Mouse (Mus musculus) stomach, embryonic 16.5 days (tissue): ENCODE results near the gene Gm9964. TPM values are rescaled to one million over a fixed set of nuclear protein-coding genes. Genes with fewer than 3 reads are reported as not detected.

Source experiments
- ATAC-seq: fragments of 200-750 bp; cut with Nextera tagmentation; 2 replicates; pipeline ENCODE4 v1.8.0; 2017; ENCODE audit warnings: moderate number of reproducible peaks, moderate TSS enrichment; ENCODE audit not compliant: insufficient read depth, low FRiP score
- H3K27ac ChIP-seq: fragments of 300-500 bp; sonication (generic); 2 replicates; pipeline ENCODE4 v1.5.1; 2014; ENCODE audit warnings: low read length
- H3K27me3 ChIP-seq: fragments of 300-500 bp; sonication (generic); 2 replicates; pipeline ENCODE4 v1.6.1; 2014; ENCODE audit warnings: low read length, control low read depth, mixed read lengths; ENCODE audit not compliant: control insufficient read depth, insufficient read depth
- H3K36me3 ChIP-seq: fragments of 300-500 bp; sonication (generic); 2 replicates; pipeline ENCODE4 v1.6.1; 2014; ENCODE audit warnings: low read length; ENCODE audit not compliant: control insufficient read depth, insufficient read depth
- H3K4me1 ChIP-seq: fragments of 300-500 bp; sonication (generic); 2 replicates; pipeline ENCODE4 v1.6.1; 2014; ENCODE audit warnings: low read length, control low read depth, mixed read lengths; ENCODE audit not compliant: control insufficient read depth, insufficient read depth
- H3K4me2 ChIP-seq: fragments of 300-500 bp; sonication (generic); 2 replicates; pipeline ENCODE4 v1.6.1; 2014; ENCODE audit warnings: low read depth, low read length, mixed read lengths
- H3K4me3 ChIP-seq: fragments of 300-500 bp; sonication (generic); replicated peaks from 2 replicates; pipeline ENCODE4 v1.5.1; 2014; ENCODE audit warnings: mild to moderate bottlenecking, low read length
- H3K9ac ChIP-seq: fragments of 300-500 bp; sonication (generic); 2 replicates; pipeline ENCODE4 v1.6.1; 2014; ENCODE audit warnings: low read length
- H3K9me3 ChIP-seq: fragments of 300-500 bp; sonication (generic); replicated peaks from 2 replicates; pipeline ENCODE4 v1.6.1; 2016; ENCODE audit warnings: low read length, control low read depth; ENCODE audit not compliant: control insufficient read depth
- WGBS: fragments of 180-500 bp; shearing (Covaris S2); extraction: QIAGEN DNeasy Blood & Tissue Kit; methylation state at CpG from one replicate; pipeline ENCODE4 v1.1.7; 2014; 5-methylcytosine and 5-hydroxymethylcytosine counted together
- polyA plus RNA-seq: library from polyadenylated mRNA; unstranded; fragments of >200 nt; fragmentation: Nextera tagmentation; extraction: Ambion mirVana; gene quantifications from 2 replicates; pipeline ENCODE4 v1.2.1, GENCODE M21; 2015

The Gm9964 gene
- polyA plus RNA-seq, 1 experiment from 2014 or later, result not detected

- no peak for ATAC-seq
- H3K27me3 ChIP-seq, result no peaks in the 10 kb centered on the region
- 25% methylated on average over 4 of the region's 4 CpGs for WGBS
- no peak overlapping the region for H3K27ac ChIP-seq
- H3K4me1 ChIP-seq, result no peaks in the 10 kb centered on the region
- no peak overlapping the region for H3K4me3 ChIP-seq
- H3K36me3 ChIP-seq, result no peaks in the 10 kb centered on the region
- H3K9ac ChIP-seq, result no peak overlapping the region
- no peaks in the 10 kb centered on the region for H3K9me3 ChIP-seq
- H3K4me2 ChIP-seq, result no peak overlapping the region
Measured at GRCm38 (mm10) chr11:79327106-79327505, 30.4 kb upstream of the Gm9964 start.

DNA sequence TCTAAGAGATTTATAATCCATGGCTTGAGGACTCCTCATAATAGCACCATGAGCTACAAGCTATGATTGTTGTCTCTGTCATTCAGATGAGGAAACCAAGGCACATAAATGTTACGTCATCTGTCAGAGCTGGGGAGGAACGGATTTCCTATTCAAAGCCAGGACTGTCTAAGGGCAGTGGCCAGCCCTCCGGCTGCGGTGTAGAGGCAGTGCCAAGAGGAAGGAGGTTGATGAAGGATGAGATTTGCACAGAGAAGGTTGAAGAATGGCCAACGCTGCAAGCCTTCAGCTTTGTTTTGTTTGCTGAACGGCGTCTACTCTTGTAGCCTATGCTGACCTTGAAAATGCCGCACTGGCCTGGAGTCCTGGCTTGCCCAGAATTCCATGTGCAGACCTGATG lies 29.0 kb upstream of the Gm9964 start:
- Histone ChIP-seq H3K27ac (no peak overlapping the region), H3K4me1 (no peaks in the 10 kb centered on the region), H3K36me3 (no peaks in the 10 kb centered on the region), H3K9me3 (no peaks in the 10 kb centered on the region), H3K9ac (no peak overlapping the region), H3K4me3 (no peak overlapping the region), H3K4me2 (no peak overlapping the region), H3K27me3 (no peaks in the 10 kb centered on the region)
- no peak for ATAC-seq
- 71% methylated on average over 8 of the region's 8 CpGs for WGBS

GRCm38 (mm10) chr11:79323985-79324685 lies 27.4 kb upstream of the Gm9964 start:
- Histone ChIP-seq H3K9me3 (no peaks in the 10 kb centered on the region), H3K4me1 (no peaks in the 10 kb centered on the region), H3K27me3 (no peaks in the 10 kb centered on the region), H3K9ac (no peak overlapping the region; the same call in 1 of the 2 replicates), H3K4me3 (no peak overlapping the region), H3K36me3 (no peaks in the 10 kb centered on the region), H3K27ac (no peak overlapping the region), H3K4me2 (no peak overlapping the region)
- WGBS, result 60% methylated on average over 12 of the region's 12 CpGs
- no peak for ATAC-seq

- Histone ChIP-seq H3K4me1 (no peaks in the 10 kb centered on the region), H3K9ac (no peak overlapping the region), H3K4me3 (no peak overlapping the region), H3K27me3 (no peaks in the 10 kb centered on the region), H3K9me3 (no peaks in the 10 kb centered on the region), H3K27ac (no peak overlapping the region), H3K4me2 (no peak overlapping the region), H3K36me3 (no peaks in the 10 kb centered on the region)
- no peak for ATAC-seq
- 35% methylated on average over 7 of the region's 7 CpGs for WGBS
Measured at GRCm38 (mm10) chr11:79319807-79320206, 23.1 kb upstream of the Gm9964 start.

DNA sequence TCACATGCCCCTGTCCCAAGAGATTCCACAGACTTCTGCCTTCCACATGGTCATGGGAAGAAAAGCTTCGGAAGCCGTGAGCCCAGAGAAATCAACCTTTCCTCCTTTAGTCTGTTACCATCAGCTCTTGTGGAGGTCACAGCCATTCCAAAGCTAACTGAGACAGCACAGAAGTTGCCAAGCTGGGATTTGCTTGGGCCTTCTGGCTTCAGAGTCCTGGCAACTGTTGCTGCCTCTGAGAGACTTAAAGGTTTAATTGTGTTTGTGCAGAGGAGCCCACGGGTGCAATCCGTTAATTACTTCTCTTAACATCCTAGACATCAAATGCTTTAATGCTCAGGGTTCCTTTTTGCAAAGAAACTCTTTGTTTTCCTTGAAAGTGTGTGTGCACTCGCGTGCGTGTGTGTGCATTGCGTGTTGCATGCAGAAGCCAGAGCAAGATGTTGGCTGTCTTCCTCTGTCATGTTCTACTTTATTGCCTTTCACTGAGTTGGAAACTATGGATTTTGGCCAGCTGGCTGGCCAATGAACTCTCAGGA lies 20.2 kb upstream of the Gm9964 start:
- Histone ChIP-seq H3K4me1 (no peaks in the 10 kb centered on the region), H3K27me3 (no peaks in the 10 kb centered on the region), H3K9ac (no peak overlapping the region), H3K36me3 (no peaks in the 10 kb centered on the region), H3K27ac (no peak overlapping the region), H3K4me3 (no peak overlapping the region), H3K4me2 (no peak overlapping the region), H3K9me3 (no peaks in the 10 kb centered on the region)
- WGBS, result 88% methylated on average over 8 of the region's 8 CpGs
- no peak for ATAC-seq

- Histone ChIP-seq H3K4me2 (no peak overlapping the region), H3K9ac (no peak overlapping the region), H3K27me3 (no peaks in the 10 kb centered on the region), H3K4me3 (no peak overlapping the region), H3K9me3 (no peaks in the 10 kb centered on the region), H3K4me1 (peaks cover 15% of the 10 kb centered on the region), H3K36me3 (no peaks in the 10 kb centered on the region), H3K27ac (no peak overlapping the region)
- WGBS, result 84% methylated on average over 5 of the region's 5 CpGs
- no peak for ATAC-seq
Measured at GRCm38 (mm10) chr11:79310467-79310866, 13.8 kb upstream of the Gm9964 start.

GRCm38 (mm10) chr11:79307560-79308200 lies 11.0 kb upstream of the Gm9964 start:
- no peak for ATAC-seq
- no peaks in the 10 kb centered on the region for H3K36me3 ChIP-seq
- 62% methylated on average over 9 of the region's 9 CpGs for WGBS
- no peak overlapping the region for H3K4me2 ChIP-seq
- H3K9ac ChIP-seq, result no peak overlapping the region
- no peaks in the 10 kb centered on the region for H3K9me3 ChIP-seq
- H3K4me3 ChIP-seq, result no peak overlapping the region
- no peaks in the 10 kb centered on the region for H3K27me3 ChIP-seq
- H3K27ac ChIP-seq, result peak overlapping the region; percentile 70
- H3K4me1 ChIP-seq, result peaks cover 15% of the 10 kb centered on the region

DNA sequence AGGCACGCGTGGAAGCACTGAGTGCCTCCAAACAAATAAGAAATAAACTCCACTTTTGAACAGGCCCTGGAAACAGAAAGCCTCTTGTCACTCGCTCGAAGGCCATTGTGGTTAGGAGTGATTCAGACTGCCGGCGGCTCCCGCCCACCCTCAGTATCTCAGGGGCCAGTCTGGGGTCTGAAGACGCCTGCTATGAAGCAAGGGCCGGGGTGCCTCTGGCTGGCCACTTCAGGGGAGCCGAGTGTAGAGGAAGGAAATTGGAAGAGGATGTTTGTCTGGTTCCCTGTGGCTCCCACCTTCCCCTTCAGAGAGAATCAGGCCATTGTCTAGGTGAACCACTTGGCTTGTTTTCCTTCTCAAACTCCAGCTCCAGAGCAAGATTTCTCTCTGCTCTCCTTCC lies 10.3 kb upstream of the Gm9964 start:
- Histone ChIP-seq H3K4me2 (no peak overlapping the region), H3K9me3 (no peaks in the 10 kb centered on the region), H3K27me3 (no peaks in the 10 kb centered on the region), H3K9ac (no peak overlapping the region; the same call in none of the 2 replicates), H3K4me3 (no peak overlapping the region), H3K4me1 (peaks cover 15% of the 10 kb centered on the region), H3K27ac (peak overlapping the region; percentile 70), H3K36me3 (no peaks in the 10 kb centered on the region)
- ATAC-seq, result peak; percentile 61
- WGBS, result 16% methylated on average over 10 of the region's 10 CpGs

GRCm38 (mm10) chr11:79306510-79306909 lies 9.8 kb upstream of the Gm9964 start:
- H3K4me2 ChIP-seq, result no peak overlapping the region
- H3K27me3 ChIP-seq, result no peaks in the 10 kb centered on the region
- no peaks in the 10 kb centered on the region for H3K9me3 ChIP-seq
- H3K27ac ChIP-seq, result peak overlapping the region; percentile 70
- peaks cover 15% of the 10 kb centered on the region for H3K4me1 ChIP-seq
- H3K36me3 ChIP-seq, result no peaks in the 10 kb centered on the region
- H3K9ac ChIP-seq, result no peak overlapping the region; the same call in 1 of the 2 replicates
- WGBS, result 27% methylated on average over 7 of the region's 7 CpGs
- no peak overlapping the region for H3K4me3 ChIP-seq
- peak; percentile 71; the same call in 1 of the 2 replicates for ATAC-seq
